Mouse (Mus musculus) megakaryocyte, embryonic 14.5 days (primary cell): ENCODE results near the gene Pyroxd1.

Experiments used
- FLI1 ChIP-seq: IDR thresholded peaks from 2 replicates; pipeline ENCODE4 v1.6.1; 2012; ENCODE audit warnings: low read length, inconsistent platforms, mixed read lengths
- GATA1 ChIP-seq: IDR thresholded peaks from 3 replicates; pipeline ENCODE4 v1.6.1; 2012; ENCODE audit warnings: mixed read lengths, low read length, inconsistent platforms, borderline replicate concordance

DNA sequence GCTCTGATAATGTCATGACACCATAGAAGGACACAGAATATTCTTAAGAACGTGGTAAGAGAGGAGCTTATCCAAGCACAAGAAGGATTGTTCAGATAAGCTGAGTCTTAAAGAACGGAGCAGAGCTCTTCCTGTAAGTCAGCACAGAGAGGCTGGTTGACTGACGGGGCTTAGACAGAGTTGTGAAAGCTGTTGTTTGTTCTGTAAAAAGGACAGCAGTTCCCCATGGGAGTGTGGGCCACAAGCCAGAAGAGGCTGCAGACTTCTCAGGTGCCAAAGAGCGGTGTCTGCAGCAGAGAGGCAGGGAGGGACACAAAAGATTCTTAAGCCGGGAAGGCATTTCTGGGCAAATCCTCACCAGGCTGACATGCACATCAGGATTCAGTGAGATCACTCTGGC is 49.2 kb downstream of the Pyroxd1 start:
- no peak for TF ChIP-seq GATA1
- no peak for TF ChIP-seq FLI1
